Mouse (Mus musculus) neural tube, embryonic 11.5 days (tissue): ENCODE results near the gene Map2. TPM values are rescaled to one million over a fixed set of nuclear protein-coding genes. Genes with fewer than 3 reads are reported as not detected.

Experiments
- ATAC-seq: fragments of 200-750 bp; cut with Nextera tagmentation; 2 replicates; pipeline ENCODE4 v1.8.0; 2017; ENCODE audit warnings: moderate number of reproducible peaks, mild to moderate bottlenecking, moderate TSS enrichment, moderate library complexity; ENCODE audit not compliant: insufficient read depth, low FRiP score, low TSS enrichment
- DNase-seq: peaks from one replicate; pipeline ENCODE4 v3.0.0-alpha.2; 2015; ENCODE audit warnings: low spot score
- H3K27ac ChIP-seq: fragments of 300-500 bp; sonication (generic); 2 replicates; pipeline ENCODE4 v1.5.1; 2014; ENCODE audit warnings: low read depth, mild to moderate bottlenecking, low read length
- H3K27me3 ChIP-seq: fragments of 300-500 bp; sonication (generic); 2 replicates; pipeline ENCODE4 v1.6.1; 2014; ENCODE audit warnings: mild to moderate bottlenecking, low read length, mixed read lengths; ENCODE audit not compliant: control insufficient read depth, insufficient read depth
- H3K36me3 ChIP-seq: fragments of 300-500 bp; sonication (generic); 2 replicates; pipeline ENCODE4 v1.6.1; 2014; ENCODE audit warnings: mild to moderate bottlenecking, low read length, moderate library complexity, mixed read lengths; ENCODE audit not compliant: control insufficient read depth, insufficient read depth
- H3K4me1 ChIP-seq: fragments of 300-500 bp; sonication (generic); 2 replicates; pipeline ENCODE4 v1.6.1; 2014; ENCODE audit warnings: low read length, mixed read lengths; ENCODE audit not compliant: control insufficient read depth, insufficient read depth
- H3K4me2 ChIP-seq: fragments of 300-500 bp; sonication (generic); 2 replicates; pipeline ENCODE4 v1.6.1; 2014; ENCODE audit warnings: low read depth, mild to moderate bottlenecking, moderate library complexity
- H3K4me3 ChIP-seq: fragments of 300-500 bp; sonication (generic); 2 replicates; pipeline ENCODE4 v1.5.1; 2014; ENCODE audit warnings: low read depth, low read length
- H3K9ac ChIP-seq: fragments of 300-500 bp; sonication (generic); 2 replicates; pipeline ENCODE4 v1.6.1; 2014; ENCODE audit warnings: mild to moderate bottlenecking, low read length
- H3K9me3 ChIP-seq: fragments of 300-500 bp; sonication (generic); 2 replicates; pipeline ENCODE4 v1.6.1; 2016; ENCODE audit warnings: low read length; ENCODE audit not compliant: control insufficient read depth
- WGBS: fragments of 180-500 bp; shearing (Covaris S2); extraction: QIAGEN DNeasy Blood & Tissue Kit; methylation state at CpG from one replicate; pipeline ENCODE4 v1.1.7; 2014; 5-methylcytosine and 5-hydroxymethylcytosine counted together
- polyA plus RNA-seq: library from polyadenylated mRNA; unstranded; fragments of >200 nt; fragmentation: Nextera tagmentation; extraction: Ambion mirVana; gene quantifications from 2 replicates; pipeline ENCODE4 v1.2.1, GENCODE M21; 2014

Map2 gene
- polyA plus RNA-seq, 1 experiment from 2014 or later: 194 TPM

GRCm38 (mm10) chr1:66369486-66369885 lies 194.4 kb downstream of the Map2 start:
- Histone ChIP-seq H3K27me3 (no peaks in the 10 kb centered on the region), H3K9ac (no peak overlapping the region)

GRCm38 (mm10) chr1:66371371-66371770 lies 196.3 kb downstream of the Map2 start:
- Histone ChIP-seq H3K9me3 (no peaks in the 10 kb centered on the region), H3K4me2 (no peak overlapping the region), H3K27me3 (no peaks in the 10 kb centered on the region), H3K27ac (no peak overlapping the region), H3K4me1 (no peaks in the 10 kb centered on the region), H3K36me3 (no peaks in the 10 kb centered on the region), H3K9ac (no peak overlapping the region), H3K4me3 (no peak overlapping the region)
- no peak for ATAC-seq
- no peak for DNase-seq
- 77% methylated on average over 2 of the region's 2 CpGs for WGBS

More at GRCm38 (mm10) chr1:66369486-66369885, 194.4 kb downstream of the Map2 start:
- Histone ChIP-seq H3K27ac (no peak overlapping the region), H3K4me1 (no peaks in the 10 kb centered on the region), H3K36me3 (no peaks in the 10 kb centered on the region), H3K4me3 (no peak overlapping the region), H3K9me3 (no peaks in the 10 kb centered on the region), H3K4me2 (no peak overlapping the region)
- WGBS: 94% methylated on average over 7 of the region's 7 CpGs
- DNase-seq: no peak
- no peak for ATAC-seq

GRCm38 (mm10) chr1:66386321-66386720 lies 211.2 kb downstream of the Map2 start:
- Histone ChIP-seq H3K4me3 (no peak overlapping the region), H3K27ac (peak overlapping the region; percentile 76), H3K27me3 (no peaks in the 10 kb centered on the region), H3K4me1 (no peaks in the 10 kb centered on the region; the same call in 1 of the 2 replicates), H3K36me3 (no peaks in the 10 kb centered on the region), H3K9ac (no peak overlapping the region; the same call in 1 of the 2 replicates), H3K9me3 (no peaks in the 10 kb centered on the region), H3K4me2 (peak overlapping the region; percentile 27)
- DNase-seq (no peak), ATAC-seq (peak; percentile 40; the same call in 1 of the 2 replicates)
- 74% methylated on average over 4 of the region's 4 CpGs for WGBS

GRCm38 (mm10) chr1:66386751-66387452 lies 211.8 kb downstream of the Map2 start:
- ATAC-seq: peak; percentile 94
- H3K9me3 ChIP-seq: no peaks in the 10 kb centered on the region
- no peaks in the 10 kb centered on the region; the same call in 1 of the 2 replicates for H3K4me1 ChIP-seq
- no peaks in the 10 kb centered on the region for H3K27me3 ChIP-seq
- DNase-seq: peak; percentile 70
- peak overlapping the region; percentile 12; the same call in 1 of the 2 replicates for H3K9ac ChIP-seq
- peak overlapping the region; percentile 76 for H3K27ac ChIP-seq
- peak overlapping the region; percentile 19; the same call in 1 of the 2 replicates for H3K4me3 ChIP-seq
- peak overlapping the region; percentile 27 for H3K4me2 ChIP-seq
- H3K36me3 ChIP-seq: no peaks in the 10 kb centered on the region
- WGBS: 44% methylated on average over 10 of the region's 10 CpGs

- Histone ChIP-seq H3K4me2 (peak overlapping the region; percentile 25), H3K9ac (no peak overlapping the region), H3K27ac (no peak overlapping the region), H3K4me3 (no peak overlapping the region), H3K36me3 (no peaks in the 10 kb centered on the region), H3K9me3 (no peaks in the 10 kb centered on the region), H3K27me3 (no peaks in the 10 kb centered on the region), H3K4me1 (no peaks in the 10 kb centered on the region; the same call in 1 of the 2 replicates)
- ATAC-seq (peak; percentile 35; the same call in 1 of the 2 replicates), DNase-seq (peak; percentile 33)
- WGBS: 48% methylated on average over 8 of the region's 8 CpGs
These were observed 213.5 kb downstream of the Map2 start for GRCm38 (mm10) chr1:66388561-66388960.

- Histone ChIP-seq H3K4me1 (peaks cover 4% of the 10 kb centered on the region; the same call in 1 of the 2 replicates), H3K36me3 (no peaks in the 10 kb centered on the region), H3K4me2 (no peak overlapping the region), H3K9ac (no peak overlapping the region), H3K4me3 (no peak overlapping the region), H3K9me3 (no peaks in the 10 kb centered on the region), H3K27ac (no peak overlapping the region), H3K27me3 (no peaks in the 10 kb centered on the region)
- ATAC-seq (no peak), DNase-seq (no peak)
- 30% methylated on average over 8 of the region's 8 CpGs for WGBS
These were observed 220.0 kb downstream of the Map2 start for GRCm38 (mm10) chr1:66394944-66395637.

- DNase-seq (no peak), ATAC-seq (no peak)
- 63% methylated on average over 2 of the region's 2 CpGs for WGBS
- no peaks in the 10 kb centered on the region for H3K27me3 ChIP-seq
- no peak overlapping the region for H3K4me3 ChIP-seq
- no peak overlapping the region for H3K4me2 ChIP-seq
- H3K27ac ChIP-seq: no peak overlapping the region
- H3K9ac ChIP-seq: no peak overlapping the region
- peaks cover 4% of the 10 kb centered on the region; the same call in 1 of the 2 replicates for H3K4me1 ChIP-seq
- H3K36me3 ChIP-seq: no peaks in the 10 kb centered on the region
- H3K9me3 ChIP-seq: no peaks in the 10 kb centered on the region
These were observed 220.8 kb downstream of the Map2 start for GRCm38 (mm10) chr1:66395826-66396225.

- DNase-seq (no peak), ATAC-seq (no peak)
- Histone ChIP-seq H3K27ac (no peak overlapping the region), H3K27me3 (no peaks in the 10 kb centered on the region), H3K36me3 (no peaks in the 10 kb centered on the region), H3K4me3 (no peak overlapping the region), H3K4me1 (no peaks in the 10 kb centered on the region), H3K4me2 (no peak overlapping the region), H3K9ac (no peak overlapping the region), H3K9me3 (no peaks in the 10 kb centered on the region)
- WGBS: 51% methylated on average over 9 of the region's 9 CpGs
These were observed 226.8 kb downstream of the Map2 start for GRCm38 (mm10) chr1:66401902-66402301.
